Mouse (Mus musculus) testis, adult 2 months (tissue): Measurements from ENCODE around the gene Kif1a. TPM values are rescaled to one million over a fixed set of nuclear protein-coding genes. Genes with fewer than 3 reads are reported as not detected.
A peak's percentile ranks its signal among the peaks of the same experiment; 100 is the strongest.

ENCODE experiments used
- H3K27ac ChIP-seq: fragments of 200-500 bp; 2 replicates; pipeline ENCODE4 v1.5.1; 2012; ENCODE audit warnings: low read depth, low read length; ENCODE audit not compliant: control insufficient read depth, insufficient read depth
- H3K27me3 ChIP-seq: fragments of 200-500 bp; 2 replicates; pipeline ENCODE4 v1.6.1; 2012; ENCODE audit warnings: mild to moderate bottlenecking, low read length, moderate library complexity; ENCODE audit not compliant: control insufficient read depth, insufficient read depth
- H3K36me3 ChIP-seq: fragments of 200-500 bp; 2 replicates; pipeline ENCODE4 v1.6.1; 2012; ENCODE audit warnings: mild to moderate bottlenecking, low read length; ENCODE audit not compliant: control insufficient read depth, insufficient read depth
- H3K4me1 ChIP-seq: fragments of 200-500 bp; 2 replicates; pipeline ENCODE4 v1.6.1; 2012; ENCODE audit warnings: low read length; ENCODE audit not compliant: control insufficient read depth, insufficient read depth
- H3K4me3 ChIP-seq: fragments of 200-500 bp; 2 replicates; pipeline ENCODE4 v1.5.1; 2012; ENCODE audit warnings: low read depth, mild to moderate bottlenecking, low read length, moderate library complexity, mixed read lengths; ENCODE audit not compliant: control insufficient read depth
- CTCF ChIP-seq: fragments of 200-500 bp; IDR thresholded peaks from 2 replicates; pipeline ENCODE4 v1.5.1; 2012; ENCODE audit warnings: low read depth, mild to moderate bottlenecking, inconsistent platforms, low read length, moderate library complexity; ENCODE audit not compliant: control insufficient read depth, insufficient read depth, insufficient replicate concordance
- POLR2A ChIP-seq: fragments of 200-500 bp; IDR thresholded peaks from 2 replicates; pipeline ENCODE4 v1.6.1; 2012; ENCODE audit warnings: low read depth, mild to moderate bottlenecking, inconsistent platforms, low read length, moderate library complexity; ENCODE audit not compliant: control insufficient read depth
- polyA plus RNA-seq: library from polyadenylated mRNA; depleted of rRNA; stranded (reverse); fragments of >200 nt; gene quantifications from 2 replicates; pipeline ENCODE4 v1.2.3, GENCODE M21; 2012

The Kif1a gene
- polyA plus RNA-seq, 1 experiment, result 11.4 TPM

DNA sequence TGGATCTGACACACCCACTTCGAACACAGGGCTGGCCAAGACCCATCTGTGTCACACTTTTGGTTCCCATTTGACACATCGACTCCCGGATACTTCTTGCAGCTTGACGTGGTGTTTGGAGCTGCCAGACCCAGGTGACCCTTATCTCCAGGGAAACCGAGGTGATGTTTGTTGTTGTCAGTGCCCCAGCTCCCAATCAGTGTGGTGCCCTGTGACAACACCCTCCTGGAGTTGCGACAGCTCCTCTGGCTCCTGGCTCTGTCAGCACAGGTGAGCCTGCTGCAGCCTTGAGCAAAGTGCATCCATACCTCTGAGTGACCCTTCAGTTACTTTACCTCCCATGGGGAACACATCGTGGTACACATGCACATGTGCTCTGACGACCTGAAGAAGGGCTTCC, 30.9 kb upstream of the Kif1a start:
- TF ChIP-seq CTCF (no peak), POLR2A (no peak)

GRCm38 (mm10) chr1:93130242-93130983, 28.7 kb upstream of the Kif1a start:
- H3K36me3 ChIP-seq, result no peaks in the 10 kb centered on the region
- no peaks in the 10 kb centered on the region for H3K4me1 ChIP-seq
- H3K27ac ChIP-seq, result no peak overlapping the region
- H3K4me3 ChIP-seq, result no peak overlapping the region
- H3K27me3 ChIP-seq, result no peaks in the 10 kb centered on the region
- TF ChIP-seq POLR2A (no peak), CTCF (no peak)

More for the DNA sequence above, 30.9 kb upstream of the Kif1a start:
- Histone ChIP-seq H3K27ac (no peak overlapping the region), H3K27me3 (no peaks in the 10 kb centered on the region), H3K4me1 (no peaks in the 10 kb centered on the region), H3K4me3 (no peak overlapping the region), H3K36me3 (no peaks in the 10 kb centered on the region)

DNA sequence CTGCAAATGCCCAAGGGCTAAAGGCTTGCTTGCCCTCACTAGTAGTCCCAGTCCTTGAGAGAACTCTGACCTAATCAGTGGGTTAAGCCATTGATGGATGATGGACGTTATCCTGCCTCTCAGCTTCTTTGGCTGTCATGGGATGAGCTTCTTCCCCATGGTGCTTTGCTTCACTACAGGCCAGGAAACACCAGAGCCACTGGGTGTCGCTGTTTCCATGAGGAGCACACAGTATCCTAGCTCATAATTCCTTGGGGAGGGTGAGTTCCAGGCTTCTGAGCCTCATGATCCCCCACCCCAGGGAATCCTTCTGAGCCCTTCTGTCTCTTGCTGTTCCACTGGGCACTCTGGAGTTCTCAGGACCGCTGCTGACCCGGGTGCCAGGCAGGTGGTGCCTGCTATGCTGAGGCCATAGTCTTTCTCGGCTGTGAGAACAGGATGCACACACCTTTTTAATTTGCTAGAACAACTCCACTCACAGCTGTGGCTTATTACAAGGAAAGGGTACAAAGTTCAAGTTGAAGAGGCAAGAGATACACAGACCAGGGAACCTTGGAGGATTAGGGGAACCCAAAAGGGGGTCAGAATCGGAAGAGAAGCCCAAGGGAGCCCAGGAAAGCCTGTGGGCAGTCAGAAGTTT, 27.1 kb upstream of the Kif1a start:
- H3K36me3 ChIP-seq, result no peaks in the 10 kb centered on the region
- no peak overlapping the region for H3K4me3 ChIP-seq
- H3K4me1 ChIP-seq, result 0 out of 2 replicates have a peak, but pooled peaks cover 2% of the 10 kb centered on the region
- peak; percentile 31; the same call in 1 of the 2 replicates for TF ChIP-seq CTCF
- no peak for TF ChIP-seq POLR2A
- H3K27ac ChIP-seq, result no peak overlapping the region
- no peaks in the 10 kb centered on the region for H3K27me3 ChIP-seq

- no peak for TF ChIP-seq POLR2A
- no peak for TF ChIP-seq CTCF
- Histone ChIP-seq H3K36me3 (no peaks in the 10 kb centered on the region), H3K27me3 (no peaks in the 10 kb centered on the region), H3K4me3 (no peak overlapping the region), H3K27ac (no peak overlapping the region), H3K4me1 (0 out of 2 replicates have a peak, but pooled peaks cover 2% of the 10 kb centered on the region)
Measured at GRCm38 (mm10) chr1:93128209-93128608, 26.5 kb upstream of the Kif1a start.

- H3K27me3 ChIP-seq, result no peaks in the 10 kb centered on the region
- no peaks in the 10 kb centered on the region for H3K36me3 ChIP-seq
- TF ChIP-seq POLR2A (no peak), CTCF (no peak)
- H3K4me3 ChIP-seq, result no peak overlapping the region
- H3K27ac ChIP-seq, result no peak overlapping the region
- H3K4me1 ChIP-seq, result 0 out of 2 replicates have a peak, but pooled peaks cover 2% of the 10 kb centered on the region
Measured at GRCm38 (mm10) chr1:93125256-93125655, 23.5 kb upstream of the Kif1a start.

GRCm38 (mm10) chr1:93124066-93124465, 22.3 kb upstream of the Kif1a start:
- Histone ChIP-seq H3K27ac (no peak overlapping the region), H3K4me3 (no peak overlapping the region), H3K36me3 (no peaks in the 10 kb centered on the region), H3K4me1 (0 out of 2 replicates have a peak, but pooled peaks cover 2% of the 10 kb centered on the region), H3K27me3 (no peaks in the 10 kb centered on the region)
- no peak for TF ChIP-seq POLR2A
- TF ChIP-seq CTCF, result no peak

GRCm38 (mm10) chr1:93123179-93123854, 21.6 kb upstream of the Kif1a start:
- no peaks in the 10 kb centered on the region for H3K36me3 ChIP-seq
- H3K4me1 ChIP-seq, result 0 out of 2 replicates have a peak, but pooled peaks cover 2% of the 10 kb centered on the region
- TF ChIP-seq CTCF (no peak), POLR2A (no peak)
- H3K27ac ChIP-seq, result no peak overlapping the region
- no peaks in the 10 kb centered on the region for H3K27me3 ChIP-seq
- H3K4me3 ChIP-seq, result no peak overlapping the region
